Mouse (Mus musculus) liver, embryonic 14.5 days (tissue): ENCODE measurements at regions not wholly inside any gene's neighbourhood (a gene's known extent, or its start where the extent isn't known, plus 50 kb on each side); places are given as distances from the start of the nearest gene placed in this dataset.

Source experiments
- ATAC-seq: fragments of 200-750 bp; cut with Nextera tagmentation; 2 replicates; pipeline ENCODE4 v1.8.0; 2017; ENCODE audit warnings: moderate number of reproducible peaks, mild to moderate bottlenecking, moderate library complexity; ENCODE audit not compliant: insufficient read depth
- DNase-seq, 3 experiments: peaks; one replicate each; pipeline ENCODE4 v3.0.0-alpha.2; 2012 to 2013; ENCODE audit warnings: low read depth in 3 of 3, low spot score in 3 of 3
- H3K27ac ChIP-seq: fragments of 300-500 bp; sonication (generic); 2 replicates; pipeline ENCODE4 v1.5.1; 2014; ENCODE audit warnings: moderate library complexity, mild to moderate bottlenecking, control low read depth, inconsistent platforms
- H3K27me3 ChIP-seq: fragments of 300-500 bp; sonication (generic); 2 replicates; pipeline ENCODE4 v1.6.1; 2014; ENCODE audit warnings: mild to moderate bottlenecking, low read length, moderate library complexity; ENCODE audit not compliant: control insufficient read depth, insufficient read depth
- H3K36me3 ChIP-seq: fragments of 300-500 bp; sonication (generic); replicated peaks from 2 replicates; pipeline ENCODE4 v1.6.1; 2014; ENCODE audit warnings: low read depth; ENCODE audit not compliant: control insufficient read depth, insufficient read depth
- H3K4me1 ChIP-seq, 2 experiments: fragments of 200-500 bp in 1 of 2; fragments of 300-500 bp in 1 of 2; sonication (generic) in 1 of 2; replicated peaks; 2 replicates each; pipeline ENCODE4 v1.6.1; 2012 to 2014; ENCODE audit warnings: antibody characterized with exemption in 1 of 2, inconsistent platforms in 1 of 2, low read length in 1 of 2; ENCODE audit not compliant: control insufficient read depth in 2 of 2, insufficient read depth in 2 of 2
- H3K4me2 ChIP-seq: fragments of 300-500 bp; sonication (generic); 2 replicates; pipeline ENCODE4 v1.6.1; 2014; ENCODE audit warnings: low read depth, mild to moderate bottlenecking, control low read depth, moderate library complexity
- H3K4me3 ChIP-seq, 2 experiments: fragments of 200-500 bp in 1 of 2; fragments of 300-500 bp in 1 of 2; sonication (generic) in 1 of 2; 2 replicates each; pipeline ENCODE4 v1.5.1; 2012 to 2014; ENCODE audit warnings: low read depth in 2 of 2, low read length in 2 of 2, mild to moderate bottlenecking in 2 of 2, control low read depth in 1 of 2, inconsistent platforms in 1 of 2, moderate library complexity in 1 of 2; ENCODE audit not compliant: insufficient read depth in 1 of 2
- H3K9ac ChIP-seq: fragments of 300-500 bp; sonication (generic); replicated peaks from 2 replicates; pipeline ENCODE4 v1.6.1; 2014; ENCODE audit warnings: mild to moderate bottlenecking, control low read depth, moderate library complexity
- H3K9me3 ChIP-seq: fragments of 300-500 bp; sonication (generic); 2 replicates; pipeline ENCODE4 v1.6.1; 2016; ENCODE audit warnings: low read length, mixed read lengths; ENCODE audit not compliant: control insufficient read depth
- CTCF ChIP-seq: IDR thresholded peaks from 2 replicates; pipeline ENCODE4 v1.5.1; 2016; ENCODE audit warnings: antibody characterized with exemption, low read depth, control low read depth
- EP300 ChIP-seq: IDR thresholded peaks from 2 replicates; pipeline ENCODE4 v1.6.1; 2016; ENCODE audit warnings: antibody characterized with exemption, low read depth
- WGBS: fragments of 180-500 bp; shearing (Covaris S2); extraction: QIAGEN DNeasy Blood & Tissue Kit; methylation state at CpG from one replicate; pipeline ENCODE4 v1.1.7; 2014; ENCODE audit not compliant: insufficient replicate concordance; 5-methylcytosine and 5-hydroxymethylcytosine counted together

DNA sequence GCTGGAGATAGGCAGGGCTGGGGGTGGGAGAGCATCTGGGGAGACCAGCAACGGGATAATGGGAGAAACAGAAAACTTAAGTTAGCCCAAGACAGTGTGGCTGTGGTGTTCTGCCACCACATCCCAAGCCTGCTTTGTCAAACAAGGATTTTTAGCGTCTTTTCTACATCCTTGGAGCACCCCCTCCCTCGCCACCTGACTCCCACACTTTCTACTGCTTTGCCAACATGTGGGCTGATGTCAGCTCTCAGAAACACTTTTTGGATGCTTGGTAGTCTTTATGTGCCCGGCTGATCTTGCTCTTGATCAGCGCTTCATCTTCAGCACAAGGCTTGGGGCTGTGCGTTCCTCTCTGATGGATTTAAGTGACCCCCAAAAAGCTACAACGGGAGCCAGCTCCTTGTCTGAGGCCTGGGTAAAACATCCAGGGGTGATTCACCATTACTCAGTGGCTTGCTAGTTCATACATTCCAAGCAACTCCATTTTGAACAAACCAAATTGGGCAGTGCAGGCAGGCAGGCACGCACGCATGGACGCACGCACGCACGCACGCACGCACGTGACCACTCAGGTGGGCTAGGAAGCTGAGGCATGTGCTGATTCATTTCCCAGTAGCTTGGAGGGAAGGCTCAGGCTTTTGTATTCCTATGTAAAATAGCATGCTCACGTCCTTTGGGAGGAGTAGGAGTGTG is 260.6 kb upstream of the Gm10131 start:
- H3K9ac ChIP-seq = no peak overlapping the region
- no peak for TF ChIP-seq EP300
- no peaks in the 10 kb centered on the region for H3K36me3 ChIP-seq
- DNase-seq (no peak), ATAC-seq (no peak)
- H3K9me3 ChIP-seq = no peaks in the 10 kb centered on the region
- H3K4me1 ChIP-seq = no peaks in the 10 kb centered on the region
- H3K27me3 ChIP-seq = no peaks in the 10 kb centered on the region
- H3K27ac ChIP-seq = no peak overlapping the region
- 71% methylated on average over 17 of the region's 17 CpGs for WGBS
- H3K4me3 ChIP-seq = no peak overlapping the region
- H3K4me2 ChIP-seq = no peak overlapping the region

DNA sequence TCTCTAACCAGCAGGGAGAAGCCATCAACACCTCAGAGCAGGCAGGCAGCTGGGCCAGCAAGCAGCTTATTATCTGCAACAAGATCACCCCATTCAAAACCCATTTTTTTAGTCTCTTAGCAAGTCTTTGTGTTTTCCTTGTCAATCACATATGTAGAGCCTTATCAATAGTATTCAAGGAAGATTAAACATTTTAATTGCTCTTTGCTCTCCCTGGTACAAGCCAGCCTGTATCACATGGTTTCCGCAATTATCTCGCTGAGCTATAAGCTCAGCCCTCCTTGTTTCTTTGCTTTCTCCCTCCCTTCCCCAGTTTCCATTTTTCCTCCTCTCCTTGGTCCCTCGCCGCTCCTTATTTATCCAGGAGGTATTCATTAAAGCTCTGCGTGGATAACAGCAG is 259.9 kb upstream of the Gm10131 start:
- no peak for TF ChIP-seq EP300
- no peak for TF ChIP-seq CTCF
- DNase-seq (no peak), ATAC-seq (no peak)
- Histone ChIP-seq H3K4me2 (no peak overlapping the region), H3K36me3 (no peaks in the 10 kb centered on the region), H3K4me1 (no peaks in the 10 kb centered on the region), H3K4me3 (no peak overlapping the region), H3K27ac (no peak overlapping the region), H3K9me3 (no peaks in the 10 kb centered on the region), H3K9ac (no peak overlapping the region), H3K27me3 (no peaks in the 10 kb centered on the region)
- 59% methylated on average over 5 of the region's 5 CpGs for WGBS

DNA sequence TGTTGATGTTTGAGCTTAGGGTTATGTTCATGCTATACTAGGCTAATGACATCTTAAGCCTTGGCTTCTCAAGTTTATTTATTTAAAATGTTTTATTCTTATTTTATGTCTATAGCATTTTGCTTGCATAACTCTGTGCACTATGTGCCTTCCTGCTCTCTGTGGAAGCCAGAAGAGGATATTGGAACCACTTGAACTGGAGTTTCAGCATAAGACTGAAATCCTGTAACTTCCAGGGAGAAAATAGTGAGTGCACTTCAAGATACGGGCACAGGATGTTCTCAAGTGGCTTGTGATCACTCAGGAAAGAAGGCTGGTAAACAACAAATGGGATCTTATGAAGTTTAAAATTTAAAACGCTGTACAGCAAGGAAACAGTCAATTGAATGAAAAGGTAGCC is 257.0 kb upstream of the Gm10131 start:
- H3K4me2 ChIP-seq = no peak overlapping the region
- no peak for TF ChIP-seq CTCF
- TF ChIP-seq EP300 = no peak
- H3K27ac ChIP-seq = no peak overlapping the region
- DNase-seq (no peak), ATAC-seq (no peak)
- H3K27me3 ChIP-seq = no peaks in the 10 kb centered on the region
- WGBS = 33% methylated on average over 2 of the region's 2 CpGs
- no peak overlapping the region for H3K4me3 ChIP-seq
- H3K9me3 ChIP-seq = no peaks in the 10 kb centered on the region
- no peaks in the 10 kb centered on the region for H3K4me1 ChIP-seq
- H3K36me3 ChIP-seq = no peaks in the 10 kb centered on the region
- H3K9ac ChIP-seq = no peak overlapping the region

DNA sequence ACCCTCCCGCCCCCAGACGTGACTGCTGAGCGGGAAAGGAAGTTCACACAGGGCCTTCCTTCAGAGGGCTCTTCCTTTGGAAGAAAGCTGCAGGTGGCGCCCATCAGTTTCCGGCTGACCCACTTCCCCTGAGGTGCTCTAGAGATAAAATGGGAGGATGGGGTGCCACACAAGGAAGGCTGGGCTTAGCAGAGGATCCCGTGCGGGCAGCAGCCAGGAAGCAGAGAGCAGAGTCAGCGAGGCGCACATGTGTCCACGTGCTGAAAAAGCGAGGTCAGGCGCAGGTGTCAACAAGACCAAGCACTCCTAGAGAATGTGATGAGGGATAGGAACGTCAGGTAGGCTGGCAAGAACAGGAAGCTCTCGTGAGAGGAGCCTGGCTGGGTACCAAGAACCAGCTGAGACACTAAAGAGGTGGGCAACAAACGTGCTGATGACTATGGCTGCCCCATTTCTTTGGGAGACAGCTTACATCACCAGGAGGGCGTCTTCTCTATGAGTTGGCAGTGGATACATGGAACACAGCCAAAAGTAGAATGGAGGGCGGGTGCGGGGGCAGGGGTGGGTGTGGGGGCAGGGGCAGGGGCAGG is 253.0 kb upstream of the Gm10131 start:
- ATAC-seq = no peak
- no peaks in the 10 kb centered on the region for H3K27me3 ChIP-seq
- no peak for TF ChIP-seq CTCF
- TF ChIP-seq EP300 = no peak
- no peaks in the 10 kb centered on the region for H3K9me3 ChIP-seq
- no peak for DNase-seq
- H3K27ac ChIP-seq = no peak overlapping the region
- no peak overlapping the region for H3K9ac ChIP-seq
- H3K4me3 ChIP-seq = no peak overlapping the region
- H3K4me1 ChIP-seq = no peaks in the 10 kb centered on the region
- H3K36me3 ChIP-seq = no peaks in the 10 kb centered on the region
- 55% methylated on average over 18 of the region's 18 CpGs for WGBS
- no peak overlapping the region for H3K4me2 ChIP-seq

DNA sequence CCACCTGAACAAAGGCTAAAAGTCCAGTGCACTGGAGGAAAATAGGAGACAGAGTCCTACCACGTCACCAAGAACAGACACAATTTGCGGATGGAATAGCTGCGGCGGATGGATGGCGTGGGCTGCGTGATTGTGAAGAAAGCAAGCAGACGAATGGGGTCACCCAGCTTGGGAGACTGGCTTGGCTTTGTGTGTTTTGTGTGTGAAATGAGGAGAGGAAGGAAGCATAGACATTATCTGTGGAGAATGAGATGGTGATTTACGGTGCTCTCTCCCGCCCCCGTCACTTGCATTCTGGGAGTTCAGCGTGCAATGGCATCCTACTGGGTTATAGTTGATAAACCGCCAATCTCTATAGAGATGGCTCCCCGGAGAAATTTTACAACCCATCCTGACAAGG is 252.1 kb upstream of the Gm10131 start:
- no peak overlapping the region for H3K4me3 ChIP-seq
- DNase-seq (no peak), ATAC-seq (no peak)
- no peak overlapping the region for H3K4me2 ChIP-seq
- no peaks in the 10 kb centered on the region for H3K4me1 ChIP-seq
- H3K27me3 ChIP-seq = no peaks in the 10 kb centered on the region
- no peak overlapping the region for H3K9ac ChIP-seq
- no peaks in the 10 kb centered on the region for H3K36me3 ChIP-seq
- TF ChIP-seq CTCF (no peak), EP300 (no peak)
- WGBS = 68% methylated on average over 13 of the region's 13 CpGs
- no peak overlapping the region for H3K27ac ChIP-seq
- no peaks in the 10 kb centered on the region for H3K9me3 ChIP-seq
